Mouse (Mus musculus): ENCODE data around the gene Plpp7. TPM values are rescaled to one million over a fixed set of nuclear protein-coding genes. Genes with fewer than 3 reads are reported as not detected.

Gene Plpp7
- 2.0 and 2.2 TPM in 2 replicates for polyA plus RNA-seq (2015; fragmentation: Nextera tagmentation; extraction: Ambion mirVana)

GRCm38 (mm10) chr2:32095351-32096121 lies at the start of gene Plpp7:
Plpp7 (plus strand) TSS chr2:32095528.
- Histone ChIP-seq H3K9ac (peak within 1 kb of the TSS; percentile 61), H3K4me1 (replicated peaks) (peaks cover 54% of the 10 kb centered on the region), H3K9me3 (replicated peaks) (no peaks in the 10 kb centered on the region), H3K36me3 (no peaks in the 10 kb centered on the region), H3K4me3 (replicated peaks) (peak within 1 kb of the TSS; percentile 37), H3K27ac (peak within 1 kb of the TSS; percentile 59), H3K4me2 (peak within 1 kb of the TSS; percentile 59), H3K27me3 (0 out of 2 replicates have a peak, but pooled peaks cover 5% of the 10 kb centered on the region)
- 56% methylated on average over 22 of the region's 22 CpGs for WGBS (ENCODE audit: insufficient replicate concordance)
- ATAC-seq (ENCODE audit: low read depth) (peak; percentile 70), DNase-seq (no peak)

- Histone ChIP-seq H3K4me3 (replicated peaks) (no peak overlapping the region), H3K27ac (no peak overlapping the region), H3K9ac (no peak overlapping the region), H3K4me1 (replicated peaks) (no peaks in the 10 kb centered on the region), H3K36me3 (peaks cover 94% of the 10 kb centered on the region), H3K4me2 (no peak overlapping the region), H3K27me3 (no peaks in the 10 kb centered on the region), H3K9me3 (replicated peaks) (no peaks in the 10 kb centered on the region)
- ATAC-seq (ENCODE audit: low read depth) (no peak), DNase-seq (no peak)
- WGBS (ENCODE audit: insufficient replicate concordance): 83% methylated on average over 10 of the region's 10 CpGs
These were observed 49.3 kb upstream of the Plpp7 start for GRCm38 (mm10) chr2:32046009-32046408.

- no peak for ATAC-seq (ENCODE audit: low read depth)
- no peaks in the 10 kb centered on the region for H3K27me3 ChIP-seq
- 92% methylated on average over 10 of the region's 10 CpGs for WGBS (ENCODE audit: insufficient replicate concordance)
- H3K27ac ChIP-seq: no peak overlapping the region
- peaks cover 95% of the 10 kb centered on the region for H3K36me3 ChIP-seq
- H3K4me2 ChIP-seq: no peak overlapping the region
- H3K9me3 ChIP-seq (replicated peaks): no peaks in the 10 kb centered on the region
- DNase-seq: no peak
- no peak overlapping the region for H3K4me3 ChIP-seq (replicated peaks)
- H3K4me1 ChIP-seq (replicated peaks): no peaks in the 10 kb centered on the region
- no peak overlapping the region for H3K9ac ChIP-seq
These were observed 48.0 kb upstream of the Plpp7 start for GRCm38 (mm10) chr2:32047323-32047722.

DNA sequence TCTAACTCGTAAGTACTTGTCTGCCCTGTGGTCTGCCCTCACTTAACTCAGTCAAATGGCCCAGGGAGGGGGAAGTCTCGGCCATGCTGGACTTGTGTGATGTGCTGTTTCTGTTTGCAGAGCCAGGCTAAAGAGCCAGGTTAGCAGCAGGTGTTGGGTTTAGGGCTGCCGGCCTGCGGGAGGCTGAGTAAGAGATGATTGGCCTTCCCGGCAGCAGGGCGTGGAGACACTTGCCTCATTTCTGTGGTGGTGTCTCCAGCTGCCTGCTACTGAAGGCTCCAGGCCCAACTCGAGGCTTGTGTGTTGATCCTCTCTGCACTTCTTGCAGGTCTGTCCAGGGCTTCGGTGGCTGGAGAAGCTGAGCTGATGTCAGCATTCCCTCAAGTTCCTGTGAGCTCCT lies 43.5 kb upstream of the Plpp7 start:
- DNase-seq (no peak), ATAC-seq (ENCODE audit: low read depth) (no peak)
- WGBS (ENCODE audit: insufficient replicate concordance): 84% methylated on average over 8 of the region's 8 CpGs
- Histone ChIP-seq H3K4me1 (replicated peaks) (peaks cover 16% of the 10 kb centered on the region), H3K4me3 (replicated peaks) (no peak overlapping the region), H3K9me3 (replicated peaks) (no peaks in the 10 kb centered on the region), H3K36me3 (peaks cover 65% of the 10 kb centered on the region), H3K27me3 (no peaks in the 10 kb centered on the region), H3K27ac (no peak overlapping the region), H3K9ac (no peak overlapping the region), H3K4me2 (no peak overlapping the region)

GRCm38 (mm10) chr2:32052418-32052817 lies 42.9 kb upstream of the Plpp7 start:
- Histone ChIP-seq H3K27ac (no peak overlapping the region), H3K27me3 (no peaks in the 10 kb centered on the region), H3K4me2 (no peak overlapping the region), H3K9ac (no peak overlapping the region), H3K4me1 (replicated peaks) (peaks cover 22% of the 10 kb centered on the region), H3K4me3 (replicated peaks) (no peak overlapping the region), H3K9me3 (replicated peaks) (no peaks in the 10 kb centered on the region), H3K36me3 (peaks cover 59% of the 10 kb centered on the region)
- ATAC-seq (ENCODE audit: low read depth): no peak
- DNase-seq: no peak
- 84% methylated on average over 7 of the region's 7 CpGs for WGBS (ENCODE audit: insufficient replicate concordance)

GRCm38 (mm10) chr2:32055357-32055965 lies 39.9 kb upstream of the Plpp7 start:
- Histone ChIP-seq H3K9me3 (replicated peaks) (no peaks in the 10 kb centered on the region), H3K9ac (no peak overlapping the region), H3K27me3 (no peaks in the 10 kb centered on the region), H3K36me3 (peaks cover 30% of the 10 kb centered on the region), H3K4me2 (no peak overlapping the region), H3K27ac (0 out of 2 replicates have a peak overlapping the region, but pooled peaks have one; percentile 36), H3K4me3 (replicated peaks) (no peak overlapping the region), H3K4me1 (replicated peaks) (peaks cover 50% of the 10 kb centered on the region)
- 79% methylated on average over 7 of the region's 7 CpGs for WGBS (ENCODE audit: insufficient replicate concordance)
- ATAC-seq (ENCODE audit: low read depth) (no peak), DNase-seq (no peak)

GRCm38 (mm10) chr2:32056524-32056923 lies 38.8 kb upstream of the Plpp7 start:
- H3K4me3 ChIP-seq (replicated peaks): no peak overlapping the region
- H3K27me3 ChIP-seq: no peaks in the 10 kb centered on the region
- ATAC-seq (ENCODE audit: low read depth): no peak
- H3K4me2 ChIP-seq: no peak overlapping the region
- no peak for DNase-seq
- H3K9ac ChIP-seq: no peak overlapping the region
- H3K27ac ChIP-seq: 0 out of 2 replicates have a peak overlapping the region, but pooled peaks have one; percentile 63
- H3K36me3 ChIP-seq: peaks cover 19% of the 10 kb centered on the region
- peaks cover 61% of the 10 kb centered on the region for H3K4me1 ChIP-seq (replicated peaks)
- WGBS (ENCODE audit: insufficient replicate concordance): 84% methylated on average over 10 of the region's 10 CpGs
- H3K9me3 ChIP-seq (replicated peaks): no peaks in the 10 kb centered on the region

- Histone ChIP-seq H3K27me3 (no peaks in the 10 kb centered on the region), H3K4me1 (replicated peaks) (peaks cover 69% of the 10 kb centered on the region), H3K9ac (no peak overlapping the region; the same call in 1 of the 2 replicates), H3K9me3 (replicated peaks) (no peaks in the 10 kb centered on the region), H3K27ac (peak overlapping the region; percentile 63; the same call in 1 of the 2 replicates), H3K4me2 (no peak overlapping the region), H3K36me3 (peaks cover 11% of the 10 kb centered on the region), H3K4me3 (replicated peaks) (no peak overlapping the region)
- WGBS (ENCODE audit: insufficient replicate concordance): 20% methylated on average over 2 of the region's 2 CpGs
- no peak for DNase-seq
- no peak for ATAC-seq (ENCODE audit: low read depth)
These were observed 38.0 kb upstream of the Plpp7 start for GRCm38 (mm10) chr2:32057360-32057759.

- peaks cover 7% of the 10 kb centered on the region; the same call in 1 of the 2 replicates for H3K36me3 ChIP-seq
- no peak for DNase-seq
- no peak overlapping the region for H3K4me2 ChIP-seq
- no peak overlapping the region for H3K4me3 ChIP-seq (replicated peaks)
- H3K9ac ChIP-seq: peak overlapping the region; percentile 26; the same call in 1 of the 2 replicates
- H3K27me3 ChIP-seq: no peaks in the 10 kb centered on the region
- ATAC-seq (ENCODE audit: low read depth): no peak
- H3K27ac ChIP-seq: peak overlapping the region; percentile 63; the same call in 1 of the 2 replicates
- WGBS (ENCODE audit: insufficient replicate concordance): 68% methylated on average over 4 of the region's 4 CpGs
- H3K4me1 ChIP-seq (replicated peaks): peaks cover 74% of the 10 kb centered on the region
- H3K9me3 ChIP-seq (replicated peaks): no peaks in the 10 kb centered on the region
These were observed 37.5 kb upstream of the Plpp7 start for GRCm38 (mm10) chr2:32057794-32058193.

GRCm38 (mm10) chr2:32058241-32058640 lies 37.1 kb upstream of the Plpp7 start:
- Histone ChIP-seq H3K27ac (no peak overlapping the region), H3K36me3 (peaks cover 7% of the 10 kb centered on the region; the same call in 1 of the 2 replicates), H3K4me2 (no peak overlapping the region), H3K4me3 (replicated peaks) (no peak overlapping the region), H3K9ac (no peak overlapping the region), H3K27me3 (no peaks in the 10 kb centered on the region), H3K9me3 (replicated peaks) (no peaks in the 10 kb centered on the region), H3K4me1 (replicated peaks) (peaks cover 78% of the 10 kb centered on the region)
- DNase-seq (no peak), ATAC-seq (ENCODE audit: low read depth) (no peak)
- WGBS (ENCODE audit: insufficient replicate concordance): 86% methylated on average over 9 of the region's 9 CpGs

DNA sequence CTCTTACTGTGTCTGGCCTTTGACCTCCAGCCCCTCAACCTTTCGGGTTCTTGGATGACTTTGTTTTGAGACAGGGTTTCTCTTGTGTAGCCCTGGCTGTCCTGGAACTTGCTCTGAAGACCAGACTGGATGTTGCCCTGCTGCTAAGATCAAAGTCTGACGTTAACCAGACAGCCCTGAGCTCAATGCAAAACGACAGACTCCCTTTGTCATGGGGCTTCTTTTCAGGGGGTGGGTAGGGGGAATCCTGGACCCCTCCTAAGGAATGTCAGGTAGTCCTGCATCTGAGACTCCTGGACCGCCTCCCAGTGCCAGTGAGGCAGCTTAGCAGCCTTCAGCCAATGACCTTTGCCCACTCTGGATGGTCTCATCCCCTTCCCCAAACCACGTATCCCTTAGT lies 36.6 kb upstream of the Plpp7 start:
- Histone ChIP-seq H3K27me3 (no peaks in the 10 kb centered on the region), H3K4me1 (replicated peaks) (peaks cover 83% of the 10 kb centered on the region), H3K4me2 (no peak overlapping the region), H3K27ac (0 out of 2 replicates have a peak overlapping the region, but pooled peaks have one; percentile 87), H3K36me3 (peaks cover 2% of the 10 kb centered on the region; the same call in 1 of the 2 replicates), H3K9me3 (replicated peaks) (no peaks in the 10 kb centered on the region), H3K4me3 (replicated peaks) (no peak overlapping the region), H3K9ac (no peak overlapping the region)
- DNase-seq: no peak
- no peak for ATAC-seq (ENCODE audit: low read depth)
- 53% methylated on average over 5 of the region's 5 CpGs for WGBS (ENCODE audit: insufficient replicate concordance)

Measured in liver, embryonic 13.5 days (tissue).